Mouse (Mus musculus): ENCODE measurements around the gene Rimkla.
"Not testable (repeated sequence)": the region's sequence is repeated elsewhere in the genome, so short reads cannot be mapped to it uniquely, and the experiment has no call there.

Gene Rimkla

DNA sequence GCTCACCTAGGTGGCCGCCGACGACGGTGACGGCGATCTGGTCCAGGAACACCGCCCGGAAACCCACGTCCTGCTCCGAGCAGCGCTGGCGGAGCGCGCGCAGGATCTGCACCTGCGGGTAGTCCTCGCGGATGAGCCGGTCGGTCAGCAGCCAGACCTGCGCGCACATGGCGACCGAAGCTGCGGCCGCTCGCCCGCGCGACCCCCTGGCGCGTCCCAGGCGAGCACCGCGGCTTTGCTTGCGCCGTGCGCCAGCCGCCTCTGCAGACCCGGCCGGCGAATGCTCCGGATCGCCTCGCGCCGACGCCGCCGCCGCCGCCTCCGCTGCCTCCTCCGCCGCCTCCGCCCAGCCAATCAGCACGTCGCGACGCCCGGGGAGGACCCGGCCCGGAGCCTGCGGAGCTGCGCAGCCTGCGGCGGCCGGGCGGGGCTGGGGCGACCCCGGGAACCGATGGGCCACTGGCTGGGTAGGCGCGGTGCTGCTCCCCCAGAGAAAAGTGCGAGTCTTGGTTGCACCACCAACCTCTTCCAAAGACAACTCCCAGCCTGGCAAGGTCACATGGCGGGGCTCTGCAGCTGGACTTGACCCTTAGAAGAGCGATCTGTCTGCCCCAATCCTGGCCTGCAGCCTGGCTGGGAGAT, at the start of gene Rimkla:
TSS of gene Rimkla (minus strand) at position 338 of the 642 bp plus-strand sequence.
- DNase-seq = peak; percentile 68

DNA sequence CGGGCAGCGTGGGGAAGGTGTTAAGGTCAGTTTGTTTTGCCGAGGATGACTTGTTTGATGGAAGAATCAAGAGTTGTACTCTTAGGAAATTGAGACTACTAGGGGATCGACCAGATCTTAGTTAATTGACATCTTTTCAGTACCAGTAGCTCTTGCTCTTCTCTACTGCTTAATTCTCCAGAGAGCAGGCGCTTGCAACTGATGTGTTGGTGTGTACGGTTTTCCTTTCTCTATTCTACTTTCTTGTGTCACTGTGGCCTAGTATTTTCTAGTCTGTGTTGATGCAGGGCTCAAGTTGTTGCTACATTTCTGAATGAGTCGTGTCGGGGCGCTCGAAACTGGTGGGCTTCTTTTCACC, 48.1 kb upstream of the Rimkla start:
- no peak for DNase-seq

DNA sequence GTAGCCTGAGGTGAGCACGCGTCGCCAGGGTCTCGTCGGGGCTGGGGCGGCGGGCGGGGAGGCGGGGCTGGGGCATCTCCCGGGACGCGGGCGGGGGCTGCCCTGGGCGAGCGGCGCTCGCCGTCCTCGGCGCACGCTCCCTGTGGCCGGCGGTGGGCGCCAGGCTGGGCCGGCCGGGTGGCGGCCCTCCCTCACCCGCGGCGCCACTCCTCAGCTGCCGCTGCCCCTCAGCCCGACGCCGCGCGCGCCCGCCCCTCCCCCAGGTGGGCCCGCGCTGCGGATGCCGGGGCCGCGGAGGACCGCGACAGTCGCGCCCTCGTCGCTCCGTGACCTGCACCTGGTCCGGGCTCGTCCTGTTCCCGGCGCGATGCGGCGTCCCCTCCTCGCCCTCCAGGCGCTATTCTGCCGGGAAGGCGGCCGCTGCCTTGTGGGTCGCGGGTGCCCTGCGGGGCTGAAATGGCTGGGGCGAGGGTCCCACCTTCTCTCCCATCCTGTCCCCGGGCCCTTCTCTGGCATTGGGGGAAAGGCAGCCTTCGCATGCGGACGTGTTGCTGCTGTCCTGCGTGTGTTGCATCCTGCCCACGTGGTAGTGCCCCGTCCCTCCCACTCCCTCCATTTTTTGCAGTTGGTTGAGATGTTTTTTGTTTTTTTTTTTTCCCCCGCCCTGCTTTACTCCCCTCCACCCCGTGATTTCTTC, 47.6 kb upstream of the Rimkla start:
- peak; percentile 63 for DNase-seq

DNA sequence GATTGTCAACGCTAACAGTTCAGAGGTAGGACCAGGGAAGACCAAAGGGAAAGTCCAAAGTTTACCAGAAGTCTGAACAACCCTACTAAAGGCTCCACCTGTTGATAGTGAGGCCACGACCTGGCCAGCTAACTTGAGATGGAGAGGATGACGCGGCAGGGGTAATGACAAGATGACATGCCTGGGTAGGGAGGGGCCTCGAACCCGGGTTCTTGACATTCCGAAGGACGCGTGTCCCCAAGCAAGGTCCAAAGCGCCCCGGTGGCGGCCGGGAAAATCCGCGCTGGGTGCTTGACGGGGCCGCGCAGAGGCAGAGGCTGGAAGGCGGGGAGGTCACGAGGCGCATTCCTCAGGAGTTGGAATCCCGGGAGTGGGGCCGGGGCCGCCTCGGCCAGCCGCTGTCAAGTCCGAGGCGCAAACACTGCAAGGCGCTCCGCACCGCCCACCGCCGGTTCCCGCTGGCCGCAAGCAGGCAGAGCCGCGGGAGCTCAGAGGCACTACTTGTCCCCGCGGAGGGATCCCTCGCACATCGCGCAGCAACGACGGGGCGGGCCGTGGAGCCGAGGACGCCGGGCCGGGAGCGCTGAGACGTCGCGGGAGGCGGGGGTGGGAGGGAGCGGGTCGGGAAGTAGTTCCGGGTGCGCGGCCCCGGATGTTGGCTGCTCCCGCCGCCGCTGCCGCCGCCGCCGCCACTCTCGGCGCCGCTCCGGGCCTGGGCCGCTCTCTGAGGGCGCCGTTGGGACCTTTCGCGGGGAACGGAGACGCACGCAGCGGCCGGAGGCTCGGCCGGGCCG, 46.8 kb upstream of the Rimkla start, which contains the start of gene Frg2f1:
TSS of gene Frg2f1 (minus strand) at position 499 of the 794 bp plus-strand sequence.
- peak; percentile 97 for DNase-seq

DNA sequence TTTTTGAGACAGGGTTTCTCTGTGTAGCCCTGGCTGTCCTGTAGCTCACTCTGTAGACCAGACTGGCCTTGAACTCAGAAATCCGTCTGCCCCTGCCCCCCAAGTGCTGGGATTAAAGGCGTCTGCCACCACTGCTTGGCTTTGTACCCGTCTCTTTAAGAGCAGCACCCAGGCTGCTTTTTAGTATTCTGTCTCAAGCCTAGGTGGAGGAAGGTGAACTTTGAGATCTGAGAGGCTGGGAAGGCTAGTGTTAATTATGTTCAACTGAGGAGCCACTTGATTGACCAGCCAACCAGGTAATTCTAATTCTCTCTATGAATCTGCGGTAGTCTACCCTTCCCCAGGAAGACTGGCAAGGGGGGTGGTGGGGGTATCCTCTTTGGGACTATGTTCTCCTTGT, 45.0 kb upstream of the Rimkla start:
- no peak for DNase-seq

DNA sequence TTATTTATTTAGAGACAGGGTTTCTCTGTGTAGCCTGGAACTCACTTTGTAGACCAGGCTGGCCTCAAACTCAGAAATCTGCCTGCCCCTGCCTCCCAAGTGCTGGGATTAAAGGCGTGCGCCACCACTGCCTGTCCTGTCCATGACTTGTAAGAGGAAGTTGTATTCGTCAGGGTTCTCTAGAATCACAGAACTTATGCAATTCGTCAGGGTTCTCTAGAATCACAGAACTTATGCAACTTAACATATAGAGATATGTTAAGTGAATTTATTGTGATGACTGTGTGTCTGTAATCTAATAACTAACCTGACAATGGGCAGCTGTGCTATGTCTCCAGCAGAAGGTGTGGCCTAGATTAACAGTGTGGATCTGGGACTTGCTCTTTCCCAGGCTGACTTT, 44.2 kb upstream of the Rimkla start, which contains the start of gene Foxj3:
TSS of gene Foxj3 (plus strand) at position 390 of the 400 bp plus-strand sequence.
- DNase-seq = not testable (repeated sequence)

DNA sequence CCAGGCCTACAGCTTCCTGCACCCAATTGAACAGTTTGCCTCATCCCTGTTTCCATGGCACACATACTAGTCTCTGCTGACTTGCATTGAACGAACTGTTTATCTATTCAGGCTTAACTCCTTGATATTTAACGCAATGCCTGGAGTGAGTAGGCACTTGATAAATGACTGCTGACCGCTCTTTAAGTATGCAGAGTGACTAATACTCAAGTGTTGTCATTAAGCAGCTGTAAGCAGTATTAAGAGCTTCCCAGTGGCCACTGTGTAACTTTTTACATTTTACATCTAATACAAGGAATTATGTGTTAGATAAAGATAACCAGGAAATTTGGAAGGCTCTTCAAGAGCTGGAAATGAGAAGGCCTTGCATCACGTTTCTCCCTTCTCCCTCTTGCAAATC, 42.7 kb upstream of the Rimkla start:
- no peak for DNase-seq

DNA sequence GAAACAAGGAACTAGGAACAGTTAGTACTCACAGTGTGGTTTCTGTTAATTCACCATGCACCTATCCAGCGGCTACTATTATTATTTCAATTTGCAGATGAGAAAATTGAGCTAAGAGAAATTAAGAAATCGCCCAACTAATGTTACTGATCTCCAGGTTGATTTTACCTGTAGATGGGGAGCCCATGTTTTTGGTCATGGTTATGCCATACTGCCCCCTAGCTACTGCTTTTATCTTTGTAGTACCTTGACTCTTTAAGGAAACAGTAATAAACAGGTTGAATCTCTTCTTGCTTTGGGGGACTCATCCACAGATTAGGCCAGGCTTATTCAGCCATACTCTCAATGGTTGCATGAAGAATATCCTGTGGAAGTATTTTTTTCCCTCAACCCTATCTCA, 39.4 kb upstream of the Rimkla start:
- DNase-seq = no peak

DNA sequence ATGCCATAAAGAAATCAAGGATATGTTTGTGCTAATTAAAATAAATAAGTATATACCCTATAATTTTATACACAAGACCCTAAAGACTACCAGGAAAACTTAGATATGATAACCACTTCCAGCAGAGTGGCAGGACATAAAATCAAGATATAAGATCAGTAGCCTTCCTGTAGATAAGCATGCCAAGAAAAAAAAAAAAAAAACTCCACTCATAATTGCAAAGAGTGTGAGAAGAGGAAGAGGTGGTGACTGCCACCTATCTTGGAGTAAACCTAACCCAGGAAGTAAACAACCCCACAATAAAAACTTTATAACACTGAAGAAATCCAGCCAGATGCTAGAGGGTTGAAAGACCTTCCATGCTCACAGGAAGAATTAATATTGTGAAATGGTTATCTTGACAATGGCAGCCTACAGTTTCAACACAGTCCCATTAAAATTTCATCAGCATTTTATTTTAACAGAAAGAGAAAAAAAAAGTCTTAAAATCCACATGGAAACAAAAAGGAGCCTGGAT, 34.0 kb upstream of the Rimkla start:
- no peak for DNase-seq

DNA sequence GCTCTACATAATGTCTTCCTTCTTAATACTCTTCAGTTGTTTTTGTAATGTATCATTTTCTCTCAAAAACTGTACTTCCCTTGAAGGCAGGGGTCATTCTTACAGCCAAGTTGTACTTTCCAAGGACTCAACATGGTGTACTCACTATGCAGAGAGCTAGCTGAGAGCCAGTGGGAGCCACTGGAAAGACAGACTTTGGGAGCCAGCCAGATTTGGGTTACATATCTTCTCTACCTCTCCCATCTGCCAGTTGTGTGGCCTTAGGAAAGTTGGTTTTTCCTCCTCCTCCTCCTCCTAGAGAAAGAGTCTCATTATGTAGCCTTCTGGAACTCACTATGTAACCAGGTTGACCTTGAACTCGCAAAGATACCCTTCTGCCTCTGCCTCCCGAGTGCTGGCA, 32.0 kb upstream of the Rimkla start:
- DNase-seq = no peak

DNA sequence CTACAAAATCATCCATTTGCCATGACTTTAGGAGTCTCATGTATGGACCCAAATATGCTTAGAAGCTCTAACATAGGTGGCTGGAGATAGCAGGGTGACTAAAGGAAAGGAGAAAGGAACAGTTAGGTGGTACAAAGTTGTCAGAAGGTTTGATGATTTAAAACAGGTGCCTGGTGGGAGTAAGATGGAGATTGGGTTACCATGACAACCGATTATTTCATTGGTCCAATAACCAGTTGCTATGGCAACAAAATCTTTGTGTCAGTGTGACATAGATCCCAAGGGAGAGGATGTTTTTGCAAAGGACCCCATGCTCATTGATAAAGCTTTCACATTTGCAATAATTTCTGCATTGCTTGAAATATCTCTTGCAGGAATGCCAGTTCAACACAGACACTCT, 31.6 kb upstream of the Rimkla start:
- DNase-seq = no peak

DNA sequence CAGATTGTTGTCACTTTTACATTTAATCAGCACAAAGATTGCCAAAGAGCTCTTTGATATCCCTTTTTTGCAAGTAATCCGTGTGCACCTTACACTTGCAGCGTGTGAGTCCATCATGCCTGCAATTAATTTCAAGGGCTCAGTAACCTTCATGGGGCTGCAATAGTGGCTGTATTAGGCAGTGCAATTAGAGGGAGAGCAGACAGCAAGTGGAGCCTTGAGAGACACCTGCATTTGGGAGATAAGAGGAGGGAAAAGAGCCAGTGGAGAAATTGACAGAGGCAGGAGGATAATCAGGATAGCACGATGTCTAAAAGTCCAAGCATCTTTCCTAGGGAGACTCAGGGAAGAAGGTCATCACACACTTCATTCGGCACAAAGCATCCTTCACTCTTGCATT, 31.1 kb upstream of the Rimkla start:
- DNase-seq = no peak

DNA sequence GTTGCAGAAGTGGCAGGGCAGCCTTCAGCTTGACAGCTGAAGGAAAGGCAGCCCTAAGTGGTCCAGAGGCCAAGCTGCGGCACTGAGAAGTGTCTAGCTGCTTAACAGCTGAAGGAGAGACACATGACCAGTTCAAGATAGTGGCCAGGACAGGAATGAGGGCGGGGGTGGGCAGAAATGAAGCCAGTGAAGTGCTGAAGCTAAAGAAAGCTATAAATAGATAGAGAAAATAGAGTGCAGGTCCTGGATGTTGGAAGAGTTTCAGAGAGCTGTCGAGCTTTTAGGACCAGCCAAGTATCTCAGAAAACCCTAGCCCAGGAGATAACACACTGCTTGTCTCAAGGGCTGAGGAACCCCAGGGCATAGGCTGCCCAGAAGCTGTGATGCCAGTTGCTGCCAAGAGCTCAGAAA, 20.3 kb upstream of the Rimkla start:
- no peak for DNase-seq

DNA sequence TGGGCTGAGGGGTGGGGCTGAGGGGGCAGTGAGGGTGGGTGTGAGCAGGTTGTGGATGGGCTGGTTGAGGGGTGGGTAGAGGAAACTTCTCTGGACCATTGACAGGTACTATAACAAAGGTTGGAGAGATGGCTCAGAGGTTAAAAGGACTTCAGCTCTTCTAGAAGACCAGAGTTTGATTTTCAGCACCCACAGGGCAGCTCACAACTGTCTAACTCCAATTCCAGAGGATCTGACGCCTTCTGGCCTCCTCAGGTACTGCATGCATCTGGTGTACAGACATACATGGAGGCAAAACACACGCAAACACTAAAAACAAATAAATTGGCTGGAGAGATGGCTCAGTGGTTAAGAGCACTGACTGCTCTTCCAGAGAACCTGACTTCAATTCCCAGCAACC, 19.2 kb upstream of the Rimkla start:
- no peak for DNase-seq

DNA sequence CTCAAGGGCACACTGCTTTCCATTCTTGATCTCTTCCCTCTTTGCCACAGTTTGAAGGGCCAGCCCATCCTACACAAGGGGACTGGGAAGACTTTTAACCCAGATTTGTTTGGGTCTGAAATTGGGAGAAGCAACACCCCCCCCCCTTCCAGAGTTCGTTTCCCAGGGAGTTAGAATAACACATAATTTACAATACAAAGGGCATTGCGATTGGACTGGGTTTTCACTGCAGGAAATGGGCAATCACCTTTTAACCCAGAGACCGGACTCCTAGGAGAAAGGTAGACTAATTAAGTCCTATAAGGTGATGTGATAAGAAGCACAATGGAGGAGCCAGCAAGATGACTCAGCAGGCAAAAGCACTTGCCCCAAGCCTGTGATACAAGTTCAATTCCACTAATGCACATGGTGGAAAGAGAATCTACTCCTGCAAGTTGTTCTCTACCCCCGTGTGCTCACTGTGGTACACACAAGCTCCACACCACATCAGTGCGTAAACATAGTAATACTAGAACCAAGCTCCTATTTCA, 6.0 kb upstream of the Rimkla start:
- no peak for DNase-seq

DNA sequence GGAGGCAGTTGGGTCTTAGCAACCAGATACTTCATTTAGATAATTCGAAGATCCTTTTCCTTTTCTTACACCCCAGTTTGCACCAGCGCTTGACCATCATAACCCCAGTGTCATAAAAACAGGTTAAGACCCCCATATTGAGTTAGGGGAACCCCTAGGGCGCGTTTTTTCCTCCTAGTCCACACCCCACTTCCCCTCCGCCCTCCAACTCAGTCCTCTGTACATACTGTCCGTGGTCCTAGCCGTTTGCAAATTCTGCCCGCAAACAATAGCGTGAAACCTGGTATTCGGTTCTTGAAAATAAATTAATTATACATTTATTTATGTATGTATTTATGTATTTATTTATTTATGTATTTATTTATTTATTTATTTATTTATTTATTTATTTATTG, 502 bp upstream of the Rimkla start:
- no peak for DNase-seq

DNA sequence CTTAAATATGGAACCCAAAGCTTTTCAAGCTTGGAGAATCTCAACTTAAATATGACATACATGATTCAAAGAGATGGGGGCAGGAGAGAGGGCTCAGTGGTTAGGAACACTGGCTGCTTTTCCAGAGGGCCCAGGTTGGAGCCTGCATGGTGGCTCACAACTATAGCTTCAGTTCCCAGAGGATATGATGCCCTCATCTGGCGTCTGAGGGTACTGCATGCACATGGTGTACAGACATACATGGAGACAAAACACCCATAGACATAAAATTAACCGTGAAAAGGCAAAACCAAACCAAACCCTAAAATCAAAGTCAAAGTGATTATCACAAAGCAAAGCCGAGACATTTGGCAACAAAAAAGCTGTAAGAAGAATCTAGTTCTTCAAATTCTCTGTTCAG, 1.6 kb downstream of the Rimkla start:
- peak; percentile 33 for DNase-seq

DNA sequence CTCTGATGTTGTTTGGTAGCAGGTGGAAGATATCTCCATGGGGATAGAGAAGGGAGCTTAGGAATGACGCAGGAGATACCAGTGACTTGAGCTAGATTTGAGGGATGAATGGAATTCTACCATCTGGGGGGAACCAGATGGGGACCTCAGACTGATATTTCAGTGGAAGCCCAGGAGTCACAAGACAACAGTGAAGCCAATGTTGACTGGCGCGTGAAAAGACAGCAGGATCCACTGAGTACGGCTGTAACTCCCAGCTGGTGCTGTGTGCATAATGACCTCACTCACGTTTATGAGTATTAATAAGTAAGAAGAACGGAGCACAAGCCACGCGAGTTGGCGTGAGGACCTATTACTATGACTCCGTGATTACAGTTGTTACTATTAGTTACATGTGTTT, 2.8 kb downstream of the Rimkla start:
- no peak for DNase-seq

DNA sequence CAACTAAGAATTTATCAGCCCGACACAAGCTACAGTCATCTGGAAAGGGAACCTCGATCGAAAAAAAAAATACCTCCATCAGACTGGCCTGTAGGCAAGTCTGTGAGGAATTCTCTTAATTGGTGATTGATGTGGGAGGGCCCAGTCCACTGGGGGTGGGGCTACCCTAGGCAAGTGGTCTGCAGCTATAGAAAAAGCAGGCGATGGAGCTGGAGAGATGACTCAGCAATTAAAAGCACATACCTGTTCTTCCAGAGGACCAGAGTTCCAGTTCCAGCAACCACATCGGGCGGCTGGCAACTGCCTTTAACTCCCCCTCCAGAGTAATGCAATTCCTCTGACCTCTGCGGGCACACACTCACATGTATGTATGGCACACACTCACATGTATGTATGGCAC, 7.5 kb downstream of the Rimkla start:
- no peak for DNase-seq

DNA sequence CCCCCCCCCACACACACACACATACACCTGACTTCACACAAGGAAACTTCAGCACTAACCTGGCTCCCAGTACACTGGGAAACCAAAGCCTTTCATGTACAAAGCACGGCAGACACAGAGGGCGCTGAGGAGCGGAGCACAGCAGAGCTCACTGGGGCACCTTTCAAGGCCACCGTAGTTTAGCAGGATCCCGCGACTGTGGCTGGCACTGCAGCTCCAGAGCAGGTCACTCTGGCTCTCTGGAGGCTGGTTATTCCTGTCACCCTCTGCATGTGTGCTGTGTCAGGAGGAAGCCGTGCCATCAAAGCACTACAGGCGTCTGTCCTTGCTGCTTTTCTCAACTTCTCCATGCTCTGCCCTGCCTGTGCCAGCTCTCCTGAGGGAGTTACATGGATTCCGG, 9.4 kb downstream of the Rimkla start:
- DNase-seq = no peak

DNA sequence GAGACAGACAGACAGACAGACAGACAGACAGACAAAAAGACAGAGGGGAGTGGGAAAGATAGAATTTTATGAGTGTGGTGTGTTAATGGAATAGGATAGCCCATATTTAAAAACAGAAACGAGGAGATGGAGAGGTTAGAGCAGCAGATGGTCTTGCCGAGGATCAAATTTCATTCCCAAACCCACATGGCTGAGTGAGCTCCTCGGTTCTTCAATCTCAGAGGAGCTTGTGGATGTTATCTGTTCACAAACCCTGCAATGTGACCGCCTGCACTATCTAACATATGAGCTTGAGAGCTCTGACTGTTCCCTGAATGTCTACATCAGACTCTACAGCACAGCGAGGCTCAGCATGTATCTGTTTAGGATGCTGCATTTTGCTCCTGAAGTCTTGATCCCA, 19.3 kb downstream of the Rimkla start:
- DNase-seq = no peak

DNA sequence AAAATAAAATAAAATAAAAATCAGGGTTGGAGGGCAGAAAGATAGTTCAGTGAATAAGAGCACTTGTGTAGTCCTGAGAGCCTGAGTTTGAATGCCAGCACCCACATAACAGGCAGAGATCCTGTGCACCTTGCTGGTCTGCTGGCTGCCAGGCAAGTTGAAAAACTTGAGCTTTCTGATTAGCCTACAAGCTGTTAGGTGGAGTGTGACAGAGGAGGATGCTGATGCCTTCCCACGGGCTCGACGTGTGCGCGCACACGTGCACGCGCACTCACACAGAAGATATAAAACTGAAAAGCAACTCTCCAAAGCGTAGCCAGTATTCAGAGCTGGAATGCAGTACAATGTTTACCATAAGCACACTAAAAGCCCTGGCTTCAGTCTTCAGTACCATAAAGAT, 19.9 kb downstream of the Rimkla start:
- DNase-seq = no peak

DNA sequence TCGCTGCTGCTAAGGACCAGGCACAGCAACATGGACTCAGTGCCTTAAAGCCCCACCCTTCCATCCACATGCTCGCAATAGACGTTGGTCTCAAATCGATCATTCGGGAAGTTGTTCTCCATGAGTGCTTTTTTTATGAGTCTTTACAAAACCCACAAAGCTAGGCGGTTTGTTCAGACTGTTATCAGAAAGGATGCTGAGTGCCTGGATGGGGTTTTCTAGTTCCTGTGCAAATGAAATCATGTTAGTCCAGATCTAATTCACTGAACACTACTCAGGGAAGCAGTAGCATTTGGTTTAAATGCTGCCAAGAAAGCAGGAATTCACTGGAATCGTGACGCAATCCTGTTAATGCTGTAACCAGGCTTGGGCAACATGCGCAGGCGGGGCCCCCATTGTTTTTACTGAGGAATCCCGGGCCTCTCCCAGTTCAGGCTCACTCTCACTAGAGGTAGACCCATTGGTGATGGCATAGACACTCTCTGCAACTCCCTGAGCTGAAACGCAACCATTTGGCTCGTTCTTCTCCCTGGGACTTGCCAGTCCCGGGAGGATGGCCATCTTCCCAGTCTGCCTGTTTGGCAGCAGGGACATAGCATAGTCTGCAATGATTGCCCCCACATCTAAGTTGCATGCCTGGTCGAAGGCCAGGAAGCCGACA, 24.6 kb downstream of the Rimkla start:
- peak; percentile 52 for DNase-seq
